Mouse (Mus musculus): ENCODE data around the gene Gnb2.

DNA sequence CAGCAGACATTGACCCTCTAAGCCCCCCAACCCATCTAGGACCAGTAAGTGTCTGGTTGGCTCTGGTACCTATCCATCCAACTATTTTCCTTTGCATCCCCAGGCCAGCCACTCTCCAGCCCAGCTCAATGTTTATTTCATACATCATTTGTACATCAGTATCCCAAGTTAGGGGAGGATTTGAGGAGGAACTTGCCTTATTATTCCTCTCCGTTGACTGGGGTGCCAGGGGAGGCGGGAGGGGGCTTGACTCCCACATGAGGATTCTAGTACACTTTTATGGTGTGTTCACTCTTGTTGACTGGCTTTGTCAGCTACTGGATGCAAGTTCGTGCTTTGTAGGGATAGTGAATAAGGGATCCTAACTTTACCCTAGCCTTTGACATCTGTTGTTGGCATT is 21.6 kb downstream of the Gnb2 start:
- TF ChIP-seq CTCF (conservative IDR thresholded peaks at IDR 0.05; ENCODE audit: insufficient read depth, insufficient read length, low read depth, low read length) (no peak), POLR2A (IDR thresholded peaks at IDR 0.05; ENCODE audit: low read depth, low read length) (no peak)
